Mouse (Mus musculus) spleen, adult 2 months (tissue): ENCODE results near the gene Thrap3.

Source experiments
- CTCF ChIP-seq: fragments of 200-500 bp; IDR thresholded peaks from 2 replicates; pipeline ENCODE4 v1.5.1; 2011; ENCODE audit warnings: mild to moderate bottlenecking, inconsistent platforms; ENCODE audit not compliant: insufficient read depth, insufficient read length, insufficient replicate concordance; ENCODE audit errors: extremely low read depth
- POLR2A ChIP-seq: fragments of 200-500 bp; IDR thresholded peaks from 2 replicates; pipeline ENCODE4 v1.6.1; 2011; ENCODE audit warnings: low read depth, low read length, inconsistent platforms

- no peak for TF ChIP-seq CTCF
- no peak for TF ChIP-seq POLR2A
Measured at GRCm38 (mm10) chr4:126201514-126202302, 852 bp downstream of the Thrap3 start.
